Mouse (Mus musculus) lung, postnatal 14 days (tissue): Measurements from ENCODE around the gene Wars2.

Experiments
- DNase-seq: peaks from one replicate; pipeline ENCODE4 v3.0.0; 2021

Wars2 gene

DNA sequence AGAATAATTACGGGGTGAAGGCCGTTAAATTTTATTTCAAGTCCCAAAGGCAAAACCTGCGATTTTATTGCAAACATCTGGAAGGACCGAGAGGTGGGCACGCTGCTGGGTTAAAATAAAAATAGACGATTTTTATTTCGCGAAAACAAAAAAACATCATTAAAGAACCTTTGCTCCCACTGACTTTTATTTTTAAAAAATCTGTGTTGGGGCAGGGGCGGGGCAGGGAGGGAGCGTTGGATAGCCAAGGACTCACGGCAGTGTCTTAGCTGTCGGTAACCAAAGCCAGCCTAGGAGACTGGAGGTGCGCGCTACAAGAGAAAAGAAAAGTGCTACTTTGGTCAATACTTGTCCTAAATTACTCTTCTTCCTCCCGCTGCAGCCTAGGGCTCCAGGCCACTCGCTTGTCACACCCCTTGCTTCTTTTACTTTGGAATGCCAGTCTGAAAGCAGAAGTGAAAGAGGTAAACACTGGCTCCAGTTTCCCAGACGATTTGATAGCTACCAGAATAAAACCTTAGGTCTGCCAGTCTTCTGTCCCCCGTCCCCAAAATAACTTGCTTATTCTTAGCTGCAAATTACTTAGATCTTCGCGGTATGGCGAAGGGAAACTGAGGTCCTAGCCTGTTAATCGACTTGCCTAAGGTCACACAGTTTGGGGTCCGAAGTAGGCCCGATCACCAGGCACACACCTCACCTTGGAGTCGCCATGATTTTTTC, 108.1 kb downstream of the Wars2 start:
- no peak for DNase-seq

DNA sequence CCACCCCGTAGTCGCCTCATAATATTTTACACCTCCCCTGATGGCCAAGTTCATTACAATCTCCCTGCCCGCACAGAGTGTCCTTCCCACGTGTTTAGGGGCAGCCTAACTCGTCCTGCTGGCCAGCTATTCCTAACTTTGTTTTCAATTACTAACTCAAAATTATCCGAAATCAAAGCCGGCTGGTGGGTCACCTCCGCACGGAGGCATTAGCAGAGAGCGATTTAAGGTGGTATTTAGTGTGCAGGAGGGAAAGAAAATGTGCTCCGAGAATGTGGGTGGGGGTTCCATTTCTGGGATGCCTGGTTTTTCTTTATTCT, 108.6 kb downstream of the Wars2 start:
- DNase-seq: no peak

DNA sequence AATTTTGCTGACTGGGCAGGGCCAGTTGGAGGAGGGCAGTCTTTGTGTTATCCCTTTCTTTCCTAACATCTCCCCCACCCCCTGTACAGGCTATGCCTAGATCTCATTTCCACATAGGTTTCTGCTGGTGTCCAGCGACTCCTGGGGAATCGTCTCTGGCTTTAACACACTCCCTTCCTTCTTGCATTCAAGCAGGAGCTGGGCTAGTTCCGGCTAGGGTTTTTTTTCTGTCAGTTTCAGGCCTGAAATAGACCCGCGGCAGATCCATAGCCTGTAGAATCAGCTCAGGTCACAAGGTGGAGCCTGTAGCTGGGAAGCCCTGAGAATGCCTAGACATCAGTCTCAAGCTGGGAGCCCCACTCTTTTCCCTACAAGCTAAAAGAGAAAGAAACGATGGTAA, 109.0 kb downstream of the Wars2 start:
- DNase-seq: no peak

GRCm38 (mm10) chr3:99251271-99252165, 110.7 kb downstream of the Wars2 start:
- DNase-seq: no peak

DNA sequence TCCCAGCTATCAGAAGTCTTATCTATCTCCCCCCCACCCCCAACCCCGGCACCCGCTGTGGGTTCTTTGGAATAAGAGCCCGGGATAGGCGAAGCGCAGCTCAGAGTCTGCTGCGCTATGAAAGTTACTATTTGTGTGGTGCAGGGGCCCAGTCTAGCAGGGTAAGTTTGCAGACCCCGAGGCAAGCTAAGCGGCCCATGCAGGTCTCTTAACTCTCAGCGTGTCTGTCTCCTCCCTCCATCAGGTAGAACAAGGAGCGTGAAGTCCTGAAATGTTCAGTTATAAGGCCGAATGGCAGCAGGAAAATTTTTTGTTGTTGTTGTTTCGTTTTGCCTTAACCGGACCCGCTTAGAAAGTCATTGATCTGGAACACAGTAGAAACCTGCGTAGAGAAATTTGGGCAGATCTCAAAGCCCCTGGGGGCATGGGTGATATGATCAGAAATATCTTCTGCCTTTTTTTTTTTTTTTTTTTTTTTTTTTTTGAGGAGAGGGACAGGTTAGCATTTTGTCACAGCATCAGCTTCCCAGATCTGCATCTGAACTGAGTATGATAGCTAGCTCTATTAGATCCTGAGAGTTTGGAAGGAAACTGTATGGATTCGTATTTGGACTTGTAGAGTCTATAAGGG, 111.7 kb downstream of the Wars2 start:
- DNase-seq: no peak

GRCm38 (mm10) chr3:99253092-99253488, 112.2 kb downstream of the Wars2 start:
- DNase-seq: no peak

- no peak for DNase-seq
Measured at GRCm38 (mm10) chr3:99253497-99254451, 112.9 kb downstream of the Wars2 start.

- no peak for DNase-seq
Measured at GRCm38 (mm10) chr3:99254559-99255151, 113.8 kb downstream of the Wars2 start.

DNA sequence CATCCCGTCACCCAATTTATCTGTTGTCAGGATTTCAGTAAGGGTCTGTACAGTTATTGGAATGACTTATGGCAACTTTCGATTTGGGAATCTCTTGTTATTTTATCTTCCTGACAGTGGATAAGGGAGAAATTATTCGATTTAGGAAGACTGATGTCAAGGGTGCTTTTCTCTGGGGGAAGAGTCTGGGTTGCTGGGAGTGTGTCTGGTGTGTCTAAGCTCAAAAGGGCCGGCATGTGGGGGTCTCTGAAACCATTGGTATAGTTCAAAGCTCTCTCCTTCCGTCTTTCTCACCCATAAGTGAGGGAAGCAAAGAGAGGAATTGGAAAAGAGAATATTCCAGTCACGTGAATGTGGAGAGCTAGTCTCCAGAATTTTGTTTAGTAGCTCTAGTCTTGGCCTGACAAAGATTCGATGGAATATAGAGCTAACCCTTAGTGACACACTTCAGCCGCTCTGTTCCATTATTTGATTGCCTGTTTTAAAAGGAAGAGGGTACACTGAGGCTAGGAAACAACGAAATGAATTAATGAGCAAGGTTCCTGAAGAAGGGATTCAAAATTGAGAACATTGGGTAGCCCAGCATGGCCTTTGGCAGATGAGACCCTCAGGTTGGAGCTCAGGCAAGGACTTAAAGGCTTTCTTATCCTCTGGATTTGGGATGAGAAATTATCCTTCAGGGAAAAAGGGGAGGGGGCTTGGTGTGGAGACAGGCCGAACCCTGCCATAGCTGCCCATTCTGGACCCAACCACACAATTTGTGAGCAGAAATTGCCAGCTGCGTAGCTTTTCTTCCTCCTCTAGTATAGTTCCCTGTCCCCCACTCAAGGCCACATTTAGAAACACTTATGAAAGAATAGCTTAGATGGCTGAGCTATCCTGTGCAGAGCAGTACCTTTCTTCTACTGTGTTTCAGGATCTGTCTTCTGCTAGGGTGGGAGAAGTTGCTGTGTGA, 114.8 kb downstream of the Wars2 start:
- DNase-seq: no peak

- DNase-seq: no peak
Measured at GRCm38 (mm10) chr3:99256366-99256750, 115.5 kb downstream of the Wars2 start.

GRCm38 (mm10) chr3:99256766-99257165, 115.9 kb downstream of the Wars2 start:
- DNase-seq: no peak

- no peak for DNase-seq
Measured at GRCm38 (mm10) chr3:99257586-99258577, 117.0 kb downstream of the Wars2 start.

- DNase-seq: no peak
Measured at GRCm38 (mm10) chr3:99259741-99260270, 118.9 kb downstream of the Wars2 start.

- DNase-seq: no peak
Measured at GRCm38 (mm10) chr3:99260395-99260794, 119.5 kb downstream of the Wars2 start.

- DNase-seq: no peak
Measured at GRCm38 (mm10) chr3:99261371-99261791, 120.5 kb downstream of the Wars2 start.

GRCm38 (mm10) chr3:99261986-99262385, 121.1 kb downstream of the Wars2 start:
- DNase-seq: no peak

DNA sequence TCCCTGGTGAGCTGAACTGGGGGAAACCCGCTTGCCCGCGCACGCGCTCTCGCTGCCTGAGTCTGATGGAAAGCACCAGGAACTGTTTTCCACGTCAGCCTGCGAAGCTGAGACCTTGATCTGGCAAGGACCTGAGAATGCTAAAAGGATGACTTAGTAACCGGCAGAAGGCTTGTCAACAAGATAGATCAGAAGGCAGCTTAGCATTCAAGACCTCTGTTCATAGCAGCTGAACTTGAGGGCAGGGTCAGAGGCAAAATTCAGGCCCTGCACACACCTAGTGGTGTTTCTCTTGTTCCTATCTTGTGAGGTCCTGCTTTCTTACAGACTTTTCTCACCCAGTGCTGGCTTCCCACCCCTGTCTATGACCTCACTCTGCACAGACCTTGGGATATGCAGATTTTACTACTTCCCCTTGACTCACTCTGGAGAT, 122.6 kb downstream of the Wars2 start:
- no peak for DNase-seq

GRCm38 (mm10) chr3:99264695-99265094, 123.8 kb downstream of the Wars2 start:
- no peak for DNase-seq

- no peak for DNase-seq
Measured at GRCm38 (mm10) chr3:99266752-99267303, 126.0 kb downstream of the Wars2 start.
